Mouse (Mus musculus) liver, postnatal 0 days (tissue): ENCODE data around the gene Zbtb32.

ENCODE experiments used
- CTCF ChIP-seq: sonication (generic); IDR thresholded peaks from 2 replicates; pipeline ENCODE4 v1.5.1; 2016; ENCODE audit warnings: antibody characterized with exemption, low read depth
- EP300 ChIP-seq: IDR thresholded peaks from 2 replicates; pipeline ENCODE4 v1.6.1; 2016; ENCODE audit warnings: antibody characterized with exemption, low read depth, mild to moderate bottlenecking

GRCm38 (mm10) chr7:30598786-30599185 is at the start of gene Zbtb32:
- TF ChIP-seq CTCF, result no peak
- no peak for TF ChIP-seq EP300
